Mouse (Mus musculus): ENCODE results near the gene Amtn. TPM values are rescaled to one million over a fixed set of nuclear protein-coding genes. Genes with fewer than 3 reads are reported as not detected.
"Not testable (repeated sequence)": the region's sequence is repeated elsewhere in the genome, so short reads cannot be mapped to it uniquely, and the experiment has no call there.

Gene Amtn
- not detected in 2 replicates for polyA plus RNA-seq (2015; fragmentation: Nextera tagmentation; extraction: Ambion mirVana)

DNA sequence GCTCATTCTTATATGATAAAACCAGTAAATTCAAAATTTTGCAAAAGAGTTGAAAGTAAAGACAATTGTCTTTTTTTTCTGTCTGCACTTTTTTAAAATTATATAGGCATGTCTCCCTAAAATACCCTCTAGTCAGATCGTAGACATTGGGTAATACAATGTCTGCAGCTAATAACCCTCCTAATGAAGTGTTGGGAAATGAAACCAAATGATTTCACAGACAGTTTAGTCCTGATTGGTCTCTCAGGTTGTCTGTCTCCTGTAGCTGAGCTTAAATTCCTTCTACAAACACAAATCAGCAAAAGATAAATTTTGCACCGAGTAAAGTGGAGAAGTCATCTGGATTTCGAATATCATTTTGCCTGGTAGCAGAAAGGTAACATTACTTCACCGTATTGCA is at the start of gene Amtn:
Gene Amtn (plus strand): TSS at position 301 of the 400 bp plus-strand sequence.
- Histone ChIP-seq H3K4me1 (ENCODE audit: control insufficient read depth, insufficient read depth, low read depth, low read length) (no peaks in the 10 kb centered on the region), H3K4me2 (ENCODE audit: low read length) (no peak within 1 kb of the TSS), H3K9ac (ENCODE audit: low read depth, low read length) (no peak within 1 kb of the TSS), H3K27ac (ENCODE audit: low read depth, low read length) (no peak within 1 kb of the TSS), H3K36me3 (ENCODE audit: control insufficient read depth, insufficient read depth, low read length) (no peaks in the 10 kb centered on the region), H3K9me3 (ENCODE audit: control insufficient read depth, low read length) (no peaks in the 10 kb centered on the region), H3K4me3 (ENCODE audit: low read length) (no peak within 1 kb of the TSS), H3K27me3 (replicated peaks; ENCODE audit: control insufficient read depth, insufficient read depth, low read length) (no peaks in the 10 kb centered on the region)
- ATAC-seq, result no peak
- 85% methylated on average over 4 of the region's 4 CpGs for WGBS

DNA sequence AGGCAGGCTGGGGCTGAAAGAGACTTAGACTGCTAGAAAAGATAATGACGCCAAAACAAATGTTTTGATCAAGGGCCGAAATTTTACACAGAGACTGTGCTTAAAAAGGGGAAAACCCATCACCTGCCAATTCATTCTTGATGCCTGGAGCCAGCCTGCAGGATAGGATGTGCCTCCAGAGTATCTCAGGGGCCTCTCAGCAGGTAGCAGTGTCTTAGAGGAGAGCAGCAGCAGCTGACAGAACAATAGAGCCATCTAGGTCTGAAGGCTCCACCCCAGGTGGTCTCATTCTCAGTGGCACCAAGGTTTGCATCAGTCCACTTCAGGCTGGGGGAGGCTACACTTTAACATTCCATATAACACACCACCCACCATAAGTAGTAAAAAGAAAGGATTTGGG is 27.4 kb upstream of the Amtn start:
- H3K4me2 ChIP-seq (ENCODE audit: low read length); H3K27ac ChIP-seq (ENCODE audit: low read depth, low read length); H3K9ac ChIP-seq (ENCODE audit: low read depth, low read length); H3K4me1 ChIP-seq (ENCODE audit: control insufficient read depth, insufficient read depth, low read depth, low read length); H3K9me3 ChIP-seq (ENCODE audit: control insufficient read depth, low read length); H3K4me3 ChIP-seq (ENCODE audit: low read length); H3K27me3 ChIP-seq (replicated peaks; ENCODE audit: control insufficient read depth, insufficient read depth, low read length); H3K36me3 ChIP-seq (ENCODE audit: control insufficient read depth, insufficient read depth, low read length); ATAC-seq: not testable (repeated sequence)
- WGBS, result 32% methylated on average over 2 of the region's 2 CpGs

DNA sequence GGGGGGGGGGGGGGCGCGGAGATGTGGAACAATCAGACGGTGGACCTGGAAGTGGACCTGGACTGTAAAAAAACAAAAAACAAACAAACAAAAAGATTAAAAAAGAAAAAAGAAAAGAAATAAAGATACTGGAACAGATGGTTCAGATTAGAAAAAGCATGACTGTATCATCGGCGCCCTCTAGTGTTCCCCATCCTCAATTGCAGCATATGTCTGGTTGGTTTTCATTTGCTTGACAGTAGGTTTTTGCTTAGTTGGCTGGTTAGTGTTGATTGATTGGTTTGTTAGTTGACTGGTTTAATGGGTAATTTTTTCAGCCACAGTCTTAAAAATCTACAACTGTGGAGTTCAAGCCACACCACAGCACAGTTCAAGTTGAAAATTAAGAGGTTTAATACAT is 11.1 kb upstream of the Amtn start:
- no peaks in the 10 kb centered on the region for H3K27me3 ChIP-seq (replicated peaks; ENCODE audit: control insufficient read depth, insufficient read depth, low read length)
- H3K4me3 ChIP-seq (ENCODE audit: low read length), result no peak overlapping the region
- H3K27ac ChIP-seq (ENCODE audit: low read depth, low read length), result no peak overlapping the region
- no peaks in the 10 kb centered on the region for H3K4me1 ChIP-seq (ENCODE audit: control insufficient read depth, insufficient read depth, low read depth, low read length)
- H3K9me3 ChIP-seq (ENCODE audit: control insufficient read depth, low read length), result no peaks in the 10 kb centered on the region
- no peak overlapping the region for H3K9ac ChIP-seq (ENCODE audit: low read depth, low read length)
- no peak for ATAC-seq
- 4% methylated on average over 5 of the region's 5 CpGs for WGBS
- no peaks in the 10 kb centered on the region for H3K36me3 ChIP-seq (ENCODE audit: control insufficient read depth, insufficient read depth, low read length)
- H3K4me2 ChIP-seq (ENCODE audit: low read length), result no peak overlapping the region

DNA sequence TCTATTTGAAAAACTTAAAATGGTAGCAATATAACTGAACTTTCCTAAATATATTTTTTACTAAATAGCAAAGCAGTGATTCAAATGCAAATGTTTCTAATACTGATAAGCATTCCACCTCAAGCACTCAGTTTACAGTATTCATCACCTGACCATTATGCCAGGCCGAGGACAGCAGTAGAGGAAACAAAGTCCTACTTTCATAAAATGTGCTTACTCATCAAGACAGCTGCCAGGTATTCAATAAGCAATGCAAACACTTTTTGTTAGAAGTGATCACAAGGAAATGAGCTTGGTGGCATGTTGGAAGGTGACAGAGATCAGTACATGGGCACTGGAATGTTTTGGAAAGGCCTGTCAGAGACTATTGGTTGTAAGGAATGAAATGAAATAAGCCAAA is 9.0 kb upstream of the Amtn start:
- H3K4me2 ChIP-seq (ENCODE audit: low read length), result no peak overlapping the region
- H3K27ac ChIP-seq (ENCODE audit: low read depth, low read length), result no peak overlapping the region
- H3K4me1 ChIP-seq (ENCODE audit: control insufficient read depth, insufficient read depth, low read depth, low read length), result no peaks in the 10 kb centered on the region
- no peak for ATAC-seq
- no peak overlapping the region for H3K4me3 ChIP-seq (ENCODE audit: low read length)
- H3K36me3 ChIP-seq (ENCODE audit: control insufficient read depth, insufficient read depth, low read length), result no peaks in the 10 kb centered on the region
- WGBS, result 85% methylated on average over 1 of the region's 1 CpGs
- H3K27me3 ChIP-seq (replicated peaks; ENCODE audit: control insufficient read depth, insufficient read depth, low read length), result no peaks in the 10 kb centered on the region
- H3K9me3 ChIP-seq (ENCODE audit: control insufficient read depth, low read length), result no peaks in the 10 kb centered on the region
- H3K9ac ChIP-seq (ENCODE audit: low read depth, low read length), result no peak overlapping the region

DNA sequence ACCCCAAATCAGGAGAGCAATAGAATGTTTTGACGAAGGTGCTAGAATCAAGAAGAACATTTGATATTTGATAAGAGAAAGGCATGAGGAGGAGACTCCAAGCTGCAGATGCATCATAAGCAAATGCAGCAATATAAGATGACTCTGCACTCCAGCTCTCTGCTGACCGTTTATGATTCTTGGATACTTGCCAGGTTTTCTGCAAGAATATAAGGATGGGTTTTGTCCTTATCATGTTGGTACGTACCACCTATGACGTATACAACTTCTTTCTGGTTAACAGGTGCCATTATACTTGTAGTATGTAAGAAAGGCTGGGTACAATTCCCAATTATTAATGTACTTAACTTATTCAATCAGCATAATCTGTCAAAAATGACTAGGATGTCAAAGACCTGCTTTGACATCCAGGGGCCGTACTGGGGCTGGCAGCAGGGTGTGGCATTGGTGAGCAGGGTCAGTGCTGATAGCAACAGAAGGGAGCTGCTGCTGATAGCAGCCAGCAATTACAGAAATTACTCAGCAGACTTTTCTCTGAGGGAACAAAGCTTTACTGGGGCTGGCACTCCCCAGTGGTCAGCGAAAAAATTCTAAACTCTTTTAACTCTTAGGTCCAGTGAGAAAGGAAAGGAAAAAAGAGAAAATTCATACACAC is 5.2 kb upstream of the Amtn start:
- Histone ChIP-seq H3K27ac (ENCODE audit: low read depth, low read length) (no peak overlapping the region), H3K4me2 (ENCODE audit: low read length) (no peak overlapping the region), H3K9me3 (ENCODE audit: control insufficient read depth, low read length) (no peaks in the 10 kb centered on the region), H3K4me3 (ENCODE audit: low read length) (no peak overlapping the region), H3K27me3 (replicated peaks; ENCODE audit: control insufficient read depth, insufficient read depth, low read length) (no peaks in the 10 kb centered on the region), H3K4me1 (ENCODE audit: control insufficient read depth, insufficient read depth, low read depth, low read length) (no peaks in the 10 kb centered on the region), H3K36me3 (ENCODE audit: control insufficient read depth, insufficient read depth, low read length) (no peaks in the 10 kb centered on the region), H3K9ac (ENCODE audit: low read depth, low read length) (no peak overlapping the region)
- WGBS, result 75% methylated on average over 6 of the region's 6 CpGs
- no peak for ATAC-seq

DNA sequence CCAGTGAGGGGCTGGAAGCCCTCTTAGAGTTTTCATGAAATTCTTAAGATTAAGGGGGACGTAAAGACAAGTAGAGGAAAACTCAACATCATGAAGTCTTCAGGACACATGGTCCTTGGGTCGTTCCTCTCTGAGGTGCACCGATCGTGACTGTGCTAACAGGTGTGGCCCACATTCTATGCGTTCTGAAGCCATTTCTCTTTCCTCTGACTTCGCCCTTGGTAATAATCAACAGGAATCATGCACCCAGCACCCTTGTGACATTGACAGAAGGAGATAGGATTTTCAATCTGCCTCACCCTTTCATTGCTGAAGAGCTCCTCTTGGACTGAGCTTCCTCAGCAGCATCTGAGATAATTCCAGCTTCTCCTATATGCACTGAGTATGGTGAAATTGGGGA is 3.3 kb upstream of the Amtn start:
- H3K4me2 ChIP-seq (ENCODE audit: low read length), result no peak overlapping the region
- no peaks in the 10 kb centered on the region for H3K27me3 ChIP-seq (replicated peaks; ENCODE audit: control insufficient read depth, insufficient read depth, low read length)
- H3K9ac ChIP-seq (ENCODE audit: low read depth, low read length), result no peak overlapping the region
- WGBS, result 88% methylated on average over 6 of the region's 6 CpGs
- no peak for ATAC-seq
- no peak overlapping the region for H3K4me3 ChIP-seq (ENCODE audit: low read length)
- H3K27ac ChIP-seq (ENCODE audit: low read depth, low read length), result no peak overlapping the region
- H3K9me3 ChIP-seq (ENCODE audit: control insufficient read depth, low read length), result no peaks in the 10 kb centered on the region
- no peaks in the 10 kb centered on the region for H3K36me3 ChIP-seq (ENCODE audit: control insufficient read depth, insufficient read depth, low read length)
- H3K4me1 ChIP-seq (ENCODE audit: control insufficient read depth, insufficient read depth, low read depth, low read length), result no peaks in the 10 kb centered on the region

DNA sequence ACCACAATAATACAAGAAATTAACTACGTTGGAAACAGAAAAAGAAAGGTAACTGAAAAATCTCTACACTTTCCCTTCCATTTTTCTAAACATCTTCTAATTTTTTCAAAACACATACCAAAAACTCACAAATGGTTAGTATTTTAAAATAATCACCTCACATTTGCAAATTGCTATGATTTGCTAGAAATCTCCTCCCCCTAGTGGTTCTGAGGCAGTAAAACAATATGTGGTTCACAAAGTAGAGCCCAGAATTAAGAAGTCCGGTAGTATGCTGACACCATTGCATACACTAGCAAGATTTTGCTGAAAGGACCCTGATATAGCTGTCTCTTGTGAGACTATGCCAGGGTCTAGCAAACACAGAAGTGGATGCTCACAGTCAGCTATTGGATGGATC is 16.1 kb downstream of the Amtn start:
- ATAC-seq; H3K27me3 ChIP-seq (replicated peaks; ENCODE audit: control insufficient read depth, insufficient read depth, low read length); H3K9me3 ChIP-seq (ENCODE audit: control insufficient read depth, low read length); H3K4me2 ChIP-seq (ENCODE audit: low read length); H3K27ac ChIP-seq (ENCODE audit: low read depth, low read length); H3K4me1 ChIP-seq (ENCODE audit: control insufficient read depth, insufficient read depth, low read depth, low read length); H3K9ac ChIP-seq (ENCODE audit: low read depth, low read length); H3K36me3 ChIP-seq (ENCODE audit: control insufficient read depth, insufficient read depth, low read length); H3K4me3 ChIP-seq (ENCODE audit: low read length): not testable (repeated sequence)
- 90% methylated on average over 2 of the region's 2 CpGs for WGBS

DNA sequence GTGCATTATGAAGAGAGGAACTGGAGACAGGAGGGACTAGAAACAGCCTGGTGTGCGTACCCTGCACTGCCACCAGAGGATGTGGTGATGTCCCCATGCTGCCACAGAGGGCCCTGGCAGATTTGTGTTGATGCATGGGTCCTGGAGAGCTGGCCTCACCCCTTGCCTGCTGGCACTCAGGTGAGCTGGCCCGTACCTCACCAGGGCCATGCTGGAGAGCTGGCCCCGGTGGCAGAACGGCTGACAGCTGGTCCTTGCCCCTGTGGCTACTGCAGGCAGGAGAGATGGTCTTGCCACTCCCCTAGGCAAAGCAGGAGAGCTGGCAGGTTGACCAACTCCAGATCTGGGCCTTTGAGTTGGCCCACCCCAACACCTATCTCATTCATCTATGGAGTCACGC is 22.7 kb downstream of the Amtn start:
- H3K9ac ChIP-seq (ENCODE audit: low read depth, low read length), result no peak overlapping the region
- WGBS, result 66% methylated on average over 5 of the region's 5 CpGs
- H3K36me3 ChIP-seq (ENCODE audit: control insufficient read depth, insufficient read depth, low read length), result no peaks in the 10 kb centered on the region
- H3K9me3 ChIP-seq (ENCODE audit: control insufficient read depth, low read length), result no peaks in the 10 kb centered on the region
- no peak overlapping the region for H3K4me2 ChIP-seq (ENCODE audit: low read length)
- peak; percentile 45; the same call in 1 of the 2 replicates for ATAC-seq
- H3K27ac ChIP-seq (ENCODE audit: low read depth, low read length), result no peak overlapping the region
- no peaks in the 10 kb centered on the region for H3K4me1 ChIP-seq (ENCODE audit: control insufficient read depth, insufficient read depth, low read depth, low read length)
- H3K4me3 ChIP-seq (ENCODE audit: low read length), result no peak overlapping the region
- H3K27me3 ChIP-seq (replicated peaks; ENCODE audit: control insufficient read depth, insufficient read depth, low read length), result no peaks in the 10 kb centered on the region

DNA sequence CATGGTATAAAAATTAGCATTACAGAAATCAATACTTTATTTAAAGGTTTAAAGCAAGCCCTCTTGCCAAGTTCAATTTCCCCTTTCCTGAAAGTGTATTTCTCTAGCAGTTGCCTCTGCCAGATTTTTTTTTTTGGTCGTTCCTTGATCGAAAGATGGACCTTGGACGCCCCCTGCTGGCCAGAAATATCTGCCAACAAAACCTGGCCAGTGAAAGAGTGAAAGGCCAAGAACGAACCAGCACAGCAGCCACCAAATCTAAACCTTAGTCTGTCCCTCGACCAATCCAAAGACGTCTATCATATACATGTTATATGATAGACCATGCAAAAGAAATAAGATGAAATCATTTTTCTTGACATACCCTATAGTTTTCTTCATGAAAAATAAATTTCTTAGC is 23.9 kb downstream of the Amtn start:
- WGBS, result 11% methylated on average over 6 of the region's 6 CpGs
- no peaks in the 10 kb centered on the region for H3K9me3 ChIP-seq (ENCODE audit: control insufficient read depth, low read length)
- H3K27ac ChIP-seq (ENCODE audit: low read depth, low read length), result no peak overlapping the region
- H3K4me1 ChIP-seq (ENCODE audit: control insufficient read depth, insufficient read depth, low read depth, low read length), result no peaks in the 10 kb centered on the region
- no peak overlapping the region for H3K4me2 ChIP-seq (ENCODE audit: low read length)
- no peaks in the 10 kb centered on the region for H3K27me3 ChIP-seq (replicated peaks; ENCODE audit: control insufficient read depth, insufficient read depth, low read length)
- H3K36me3 ChIP-seq (ENCODE audit: control insufficient read depth, insufficient read depth, low read length), result no peaks in the 10 kb centered on the region
- H3K9ac ChIP-seq (ENCODE audit: low read depth, low read length), result no peak overlapping the region
- ATAC-seq, result peak; percentile 45; the same call in 1 of the 2 replicates
- no peak overlapping the region for H3K4me3 ChIP-seq (ENCODE audit: low read length)

DNA sequence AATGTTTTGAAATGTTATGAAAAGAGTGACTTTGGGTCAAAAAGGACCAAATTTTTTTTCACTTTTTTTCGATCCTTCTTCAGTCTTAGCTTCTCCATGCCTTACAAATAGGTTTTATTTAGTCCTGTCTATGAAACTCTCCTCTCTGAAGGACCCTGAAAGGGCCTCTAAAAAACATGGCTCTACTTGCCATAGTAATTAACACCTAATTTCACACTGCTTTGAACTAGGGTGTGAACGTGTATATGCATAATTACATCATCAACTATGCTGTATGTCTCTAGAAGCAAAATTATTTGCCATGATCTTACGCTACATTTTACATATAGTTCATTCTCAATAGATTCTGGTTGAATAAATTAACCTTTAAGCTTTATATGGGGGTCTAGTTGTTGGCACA is 25.6 kb downstream of the Amtn start:
- 70% methylated on average over 3 of the region's 3 CpGs for WGBS
- no peak for ATAC-seq
- Histone ChIP-seq H3K4me3 (ENCODE audit: low read length) (no peak overlapping the region), H3K27ac (ENCODE audit: low read depth, low read length) (no peak overlapping the region), H3K9me3 (ENCODE audit: control insufficient read depth, low read length) (no peaks in the 10 kb centered on the region), H3K9ac (ENCODE audit: low read depth, low read length) (no peak overlapping the region), H3K4me2 (ENCODE audit: low read length) (no peak overlapping the region), H3K36me3 (ENCODE audit: control insufficient read depth, insufficient read depth, low read length) (no peaks in the 10 kb centered on the region), H3K4me1 (ENCODE audit: control insufficient read depth, insufficient read depth, low read depth, low read length) (no peaks in the 10 kb centered on the region), H3K27me3 (replicated peaks; ENCODE audit: control insufficient read depth, insufficient read depth, low read length) (no peaks in the 10 kb centered on the region)
